Mouse (Mus musculus) liver, embryonic 11.5 days (tissue): ENCODE data around the gene Metrn. TPM values are rescaled to one million over a fixed set of nuclear protein-coding genes. Genes with fewer than 3 reads are reported as not detected.

Experiments
- ATAC-seq: fragments of 200-750 bp; cut with Nextera tagmentation; replicated peaks from 2 replicates; pipeline ENCODE4 v1.8.0; 2017; ENCODE audit warnings: moderate number of reproducible peaks, mild to moderate bottlenecking, moderate TSS enrichment, moderate library complexity; ENCODE audit not compliant: low FRiP score
- DNase-seq: peaks from one replicate; pipeline ENCODE4 v3.0.0-alpha.2; 2017; ENCODE audit warnings: low spot score
- H3K27ac ChIP-seq: fragments of 300-500 bp; sonication (generic); 2 replicates; pipeline ENCODE4 v1.5.1; 2014; ENCODE audit warnings: mild to moderate bottlenecking, low read depth, low read length, control low read depth
- H3K27me3 ChIP-seq: fragments of 300-500 bp; sonication (generic); replicated peaks from 2 replicates; pipeline ENCODE4 v1.6.1; 2014; ENCODE audit warnings: low read length, mixed read lengths; ENCODE audit not compliant: control insufficient read depth, insufficient read depth
- H3K36me3 ChIP-seq: fragments of 300-500 bp; sonication (generic); 2 replicates; pipeline ENCODE4 v1.6.1; 2014; ENCODE audit warnings: mild to moderate bottlenecking, low read length, moderate library complexity, mixed read lengths; ENCODE audit not compliant: control insufficient read depth, insufficient read depth
- H3K4me1 ChIP-seq: fragments of 300-500 bp; sonication (generic); replicated peaks from 2 replicates; pipeline ENCODE4 v1.6.1; 2014; ENCODE audit warnings: low read length, mixed read lengths; ENCODE audit not compliant: control insufficient read depth, insufficient read depth
- H3K4me2 ChIP-seq: fragments of 300-500 bp; sonication (generic); 2 replicates; pipeline ENCODE4 v1.6.1; 2014; ENCODE audit warnings: mild to moderate bottlenecking, control low read depth, moderate library complexity
- H3K4me3 ChIP-seq: fragments of 300-500 bp; sonication (generic); 2 replicates; pipeline ENCODE4 v1.5.1; 2014; ENCODE audit warnings: low read depth, low read length, control low read depth
- H3K9ac ChIP-seq: fragments of 300-500 bp; sonication (generic); 2 replicates; pipeline ENCODE4 v1.6.1; 2014; ENCODE audit warnings: low read depth, low read length, control low read depth
- H3K9me3 ChIP-seq: fragments of 300-500 bp; sonication (generic); 2 replicates; pipeline ENCODE4 v1.6.1; 2016; ENCODE audit warnings: low read length, inconsistent platforms, mixed read lengths; ENCODE audit not compliant: control insufficient read depth
- WGBS: fragments of 180-500 bp; shearing (Covaris S2); extraction: QIAGEN DNeasy Blood & Tissue Kit; methylation state at CpG from one replicate; pipeline ENCODE4 v1.1.7; 2014; 5-methylcytosine and 5-hydroxymethylcytosine counted together
- microRNA-seq: library from miRNA; unstranded; fragments of <30 nt; microRNA quantifications from one replicate; pipeline ENCODE4, GENCODE M21; 2017; ENCODE audit warnings: borderline number of aligned reads
- polyA plus RNA-seq: library from polyadenylated mRNA; unstranded; fragments of >200 nt; fragmentation: Nextera tagmentation; extraction: Ambion mirVana; gene quantifications from 2 replicates; pipeline ENCODE4 v1.2.1, GENCODE M21; 2014

Metrn gene
- polyA plus RNA-seq, 1 experiment from 2014 or later, result 10.8 TPM

DNA sequence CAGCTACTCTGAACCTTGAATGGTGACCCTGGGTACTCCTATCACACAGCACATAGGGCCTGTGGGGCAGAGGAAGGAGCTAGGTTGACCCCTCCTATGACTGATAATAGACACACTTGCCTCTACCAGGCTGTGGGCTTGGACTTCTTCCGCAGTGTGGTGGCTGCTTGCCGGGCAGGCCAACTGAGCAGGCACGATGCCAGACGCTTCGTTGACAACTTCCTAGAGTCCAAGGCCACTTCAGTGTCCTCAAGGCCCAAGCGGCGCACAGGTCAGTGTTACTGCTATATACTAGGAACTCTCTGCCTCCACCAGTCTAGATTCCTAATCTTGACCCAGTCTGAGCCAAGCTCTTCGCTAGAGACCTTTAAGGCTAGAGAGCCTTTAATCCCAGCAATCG lies 53.1 kb downstream of the Metrn start:
- no peaks in the 10 kb centered on the region for H3K4me1 ChIP-seq
- ATAC-seq (no peak), DNase-seq (no peak)
- H3K9ac ChIP-seq, result no peak overlapping the region
- H3K27me3 ChIP-seq, result no peaks in the 10 kb centered on the region; the same call in 1 of the 2 replicates
- no peaks in the 10 kb centered on the region for H3K9me3 ChIP-seq
- no peak overlapping the region for H3K4me3 ChIP-seq
- H3K36me3 ChIP-seq, result no peaks in the 10 kb centered on the region
- H3K27ac ChIP-seq, result no peak overlapping the region
- H3K4me2 ChIP-seq, result no peak overlapping the region
- 90% methylated on average over 9 of the region's 9 CpGs for WGBS

Small RNAs within 50 kb of the gene (microRNA-seq; reads per million reads assigned to microRNA genes)
- not detected for gene Gm25083
- 2.1 reads per million for gene Mir3082
- not detected for gene Mir6966

Other genes with a start within 250 kb of the Metrn start
- 2.4 and 3.0 TPM in 2 replicates for gene Sox8, start 226.4 kb downstream of the Metrn start, polyA plus RNA-seq
- gene Lmf1, start 218.1 kb downstream of the Metrn start, polyA plus RNA-seq, result 23.8 and 29.1 TPM in 2 replicates
- 0.42 and 1.3 TPM in 2 replicates for gene Gng13, start 80.0 kb downstream of the Metrn start, polyA plus RNA-seq
- gene Chtf18, start 69.7 kb downstream of the Metrn start, polyA plus RNA-seq, result 32.0 and 35.6 TPM in 2 replicates
- gene Rpusd1, start 69.5 kb downstream of the Metrn start, polyA plus RNA-seq, result 16.6 and 17.5 TPM in 2 replicates
- gene Mslnl, start 61.1 kb downstream of the Metrn start, polyA plus RNA-seq, result not detected in 2 replicates
- gene Msln, start 42.8 kb downstream of the Metrn start, polyA plus RNA-seq, result 0.29 and 0.55 TPM in 2 replicates
- gene Narfl, start 23.4 kb downstream of the Metrn start, polyA plus RNA-seq, result 28.4 and 29.9 TPM in 2 replicates
- gene Haghl, start 11.5 kb downstream of the Metrn start, polyA plus RNA-seq, result 22.7 and 25.0 TPM in 2 replicates
- gene Ccdc78, start 10.6 kb downstream of the Metrn start, polyA plus RNA-seq, result 0.25 and 0.33 TPM in 2 replicates
- gene Fam173a, start 4.2 kb downstream of the Metrn start, polyA plus RNA-seq, result 83.7 and 83.8 TPM in 2 replicates
- not detected in 2 replicates for gene AC134908.4, start 1.5 kb downstream of the Metrn start, polyA plus RNA-seq
- 0.99 and 1.2 TPM in 2 replicates for gene Fbxl16, start 11.9 kb upstream of the Metrn start, polyA plus RNA-seq
- gene Wdr24, start 26.5 kb upstream of the Metrn start, polyA plus RNA-seq, result 29.8 and 31.9 TPM in 2 replicates
- gene Jmjd8, start 31.7 kb upstream of the Metrn start, polyA plus RNA-seq, result 36.6 and 37.0 TPM in 2 replicates
- gene Stub1, start 36.3 kb upstream of the Metrn start, polyA plus RNA-seq, result 249 and 252 TPM in 2 replicates
- gene Rhbdl1, start 40.2 kb upstream of the Metrn start, polyA plus RNA-seq, result 0.60 and 1.6 TPM in 2 replicates
- gene Gm20683, start 44.6 kb upstream of the Metrn start, polyA plus RNA-seq, result 0.78 and 1.1 TPM in 2 replicates
- gene Rhot2, start 47.7 kb upstream of the Metrn start, polyA plus RNA-seq, result 9.6 and 12.8 TPM in 2 replicates
- 22.2 and 25.7 TPM in 2 replicates for gene Wdr90, start 64.4 kb upstream of the Metrn start, polyA plus RNA-seq
- 96.5 and 110 TPM in 2 replicates for gene Mcrip2, start 71.6 kb upstream of the Metrn start, polyA plus RNA-seq
- 70.7 and 74.5 TPM in 2 replicates for gene Mettl26, start 77.9 kb upstream of the Metrn start, polyA plus RNA-seq
- 2.1 and 2.4 TPM in 2 replicates for gene Wfikkn1, start 83.7 kb upstream of the Metrn start, polyA plus RNA-seq
- 9.9 and 10.7 TPM in 2 replicates for gene Rab40c, start 122.6 kb upstream of the Metrn start, polyA plus RNA-seq
- 137 and 139 TPM in 2 replicates for gene Pigq, start 147.8 kb upstream of the Metrn start, polyA plus RNA-seq
- gene Nhlrc4, start 147.8 kb upstream of the Metrn start, polyA plus RNA-seq, result 0.85 and 1.4 TPM in 2 replicates
- gene A930017K11Rik, start 155.4 kb upstream of the Metrn start, polyA plus RNA-seq, result 0.68 and 0.85 TPM in 2 replicates
- gene Capn15, start 188.7 kb upstream of the Metrn start, polyA plus RNA-seq, result 23.0 and 27.4 TPM in 2 replicates